Mouse (Mus musculus): Measurements from ENCODE around the gene Anks4b. TPM values are rescaled to one million over a fixed set of nuclear protein-coding genes. Genes with fewer than 3 reads are reported as not detected.
A peak's percentile ranks its signal among the peaks of the same experiment; 100 is the strongest.

The Anks4b gene
- polyA plus RNA-seq, 1 experiment from 2014 or later = 0.05 TPM

GRCm38 (mm10) chr7:120192816-120193215, 19.2 kb downstream of the Anks4b start:
- WGBS = 90% methylated on average over 6 of the region's 6 CpGs
- H3K27ac ChIP-seq = no peak overlapping the region
- DNase-seq (ENCODE audit: extremely low spot score, low spot score) = no peak

DNA sequence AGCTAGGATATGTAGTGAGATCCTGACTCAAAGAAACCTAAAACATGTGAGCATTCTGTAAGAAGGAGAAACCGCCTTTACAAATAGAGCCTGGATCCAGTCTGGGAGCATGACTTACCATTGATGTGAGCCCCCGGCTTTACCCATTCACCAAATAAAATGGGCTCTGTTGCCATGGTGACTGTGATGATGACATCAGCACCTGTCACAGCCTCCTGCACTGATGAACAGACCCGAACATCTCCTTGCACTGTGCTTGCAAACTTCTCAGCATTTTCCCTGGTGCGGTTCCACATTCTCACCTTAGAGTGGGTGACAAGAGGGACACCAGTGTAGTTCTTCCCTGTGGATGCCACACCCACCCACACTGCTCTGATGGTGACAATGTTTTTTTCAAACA, 21.5 kb downstream of the Anks4b start:
- peaks cover 12% of the 10 kb centered on the region for H3K27me3 ChIP-seq (ENCODE audit: poor library complexity, severe bottlenecking)
- no peak overlapping the region for H3K27ac ChIP-seq
- WGBS = 84% methylated on average over 4 of the region's 4 CpGs
- no peaks in the 10 kb centered on the region for H3K9me3 ChIP-seq
- H3K4me1 ChIP-seq = no peaks in the 10 kb centered on the region
- DNase-seq (ENCODE audit: extremely low spot score, low spot score) = no peak
- H3K4me3 ChIP-seq = no peak overlapping the region
- H3K36me3 ChIP-seq (replicated peaks) = no peaks in the 10 kb centered on the region; the same call in 1 of the 2 replicates

More at GRCm38 (mm10) chr7:120192816-120193215, 19.2 kb downstream of the Anks4b start:
- Histone ChIP-seq H3K36me3 (replicated peaks) (no peaks in the 10 kb centered on the region; the same call in 1 of the 2 replicates), H3K9me3 (no peaks in the 10 kb centered on the region), H3K4me1 (no peaks in the 10 kb centered on the region), H3K4me3 (no peak overlapping the region), H3K27me3 (ENCODE audit: poor library complexity, severe bottlenecking) (no peaks in the 10 kb centered on the region)

DNA sequence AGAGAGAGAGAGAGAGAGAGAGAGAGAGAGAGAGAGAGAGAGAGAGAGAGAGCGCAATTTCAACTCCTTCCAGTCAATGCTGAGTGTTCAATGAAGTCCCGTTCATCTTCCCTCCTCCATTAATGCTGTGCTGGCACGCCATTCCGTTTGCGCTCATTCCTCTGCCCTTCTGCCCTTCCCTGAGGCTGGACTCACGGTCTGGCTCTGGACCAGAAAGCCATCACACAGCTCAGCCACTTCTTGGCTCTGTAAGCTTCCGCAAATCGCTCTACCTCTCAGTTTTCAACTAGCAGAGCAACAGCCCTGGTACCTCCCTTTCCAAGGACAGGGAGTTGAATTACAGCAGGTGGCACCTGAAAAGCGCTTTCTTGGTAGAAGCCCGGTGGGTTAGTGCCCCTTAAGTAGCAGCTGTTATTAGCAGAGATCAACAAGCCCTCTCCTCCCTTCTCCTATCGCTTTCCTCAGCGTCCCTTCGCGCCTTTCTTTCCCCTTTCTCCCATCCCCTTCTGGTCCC, 27.6 kb downstream of the Anks4b start:
- peaks cover 5% of the 10 kb centered on the region; the same call in 1 of the 2 replicates for H3K9me3 ChIP-seq
- H3K27me3 ChIP-seq (ENCODE audit: poor library complexity, severe bottlenecking) = peaks cover 56% of the 10 kb centered on the region
- peak; percentile 23 for DNase-seq (ENCODE audit: extremely low spot score, low spot score)
- peaks cover 20% of the 10 kb centered on the region for H3K4me1 ChIP-seq
- 2% methylated on average over 14 of the region's 14 CpGs for WGBS
- peak overlapping the region; percentile 50 for H3K4me3 ChIP-seq
- H3K36me3 ChIP-seq (replicated peaks) = no peaks in the 10 kb centered on the region; the same call in 1 of the 2 replicates
- H3K27ac ChIP-seq = peak overlapping the region; percentile 72

- WGBS = 2% methylated on average over 26 of the region's 26 CpGs
- peaks cover 20% of the 10 kb centered on the region for H3K4me1 ChIP-seq
- DNase-seq (ENCODE audit: extremely low spot score, low spot score) = no peak
- no peaks in the 10 kb centered on the region; the same call in 1 of the 2 replicates for H3K36me3 ChIP-seq (replicated peaks)
- peaks cover 5% of the 10 kb centered on the region; the same call in 1 of the 2 replicates for H3K9me3 ChIP-seq
- H3K4me3 ChIP-seq = peak within 1 kb of the TSS; percentile 50
- peak within 1 kb of the TSS; percentile 72 for H3K27ac ChIP-seq
- H3K27me3 ChIP-seq (ENCODE audit: poor library complexity, severe bottlenecking) = peaks cover 56% of the 10 kb centered on the region
Observed at GRCm38 (mm10) chr7:120201771-120202170, 28.1 kb downstream of the Anks4b start, which contains the start of gene Crym. Gene Crym, minus strand, starts transcription at chr7:120202111.

- peak; percentile 82 for DNase-seq (ENCODE audit: extremely low spot score, low spot score)
- Histone ChIP-seq H3K36me3 (replicated peaks) (no peaks in the 10 kb centered on the region; the same call in 1 of the 2 replicates), H3K27me3 (ENCODE audit: poor library complexity, severe bottlenecking) (peaks cover 56% of the 10 kb centered on the region), H3K9me3 (peaks cover 5% of the 10 kb centered on the region; the same call in 1 of the 2 replicates), H3K27ac (no peak within 1 kb of the TSS), H3K4me1 (peaks cover 20% of the 10 kb centered on the region), H3K4me3 (no peak within 1 kb of the TSS)
- WGBS = 5% methylated on average over 26 of the region's 26 CpGs
Observed at GRCm38 (mm10) chr7:120203789-120204188, 30.1 kb downstream of the Anks4b start, which contains the start of gene Abca14. Gene Abca14, plus strand, starts transcription at chr7:120203961.

- DNase-seq (ENCODE audit: extremely low spot score, low spot score) = no peak
- Histone ChIP-seq H3K27ac (no peak overlapping the region), H3K36me3 (replicated peaks) (no peaks in the 10 kb centered on the region), H3K4me3 (no peak overlapping the region), H3K9me3 (peaks cover 5% of the 10 kb centered on the region; the same call in 1 of the 2 replicates), H3K27me3 (ENCODE audit: poor library complexity, severe bottlenecking) (peaks cover 36% of the 10 kb centered on the region), H3K4me1 (peaks cover 14% of the 10 kb centered on the region)
- 76% methylated on average over 9 of the region's 9 CpGs for WGBS
Observed at GRCm38 (mm10) chr7:120205989-120206388, 32.3 kb downstream of the Anks4b start.

DNA sequence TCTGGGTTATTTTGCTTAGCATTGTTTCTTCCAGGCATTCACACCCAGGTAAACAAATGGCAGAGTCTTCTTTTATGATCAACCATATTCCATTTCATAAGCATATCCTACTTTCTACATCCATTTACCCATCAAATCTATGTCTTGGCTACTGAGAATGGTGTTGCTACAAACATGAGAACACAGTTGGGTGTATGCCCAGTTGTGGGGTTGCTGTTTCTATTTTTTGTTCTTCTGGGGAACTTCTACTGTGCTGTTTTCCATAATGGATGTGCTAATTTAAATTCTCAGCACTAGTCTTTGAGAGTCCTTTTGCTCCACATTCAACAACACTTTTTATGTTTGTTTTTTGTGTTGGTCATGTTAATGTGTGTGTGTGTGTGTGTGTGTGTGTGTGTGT, 54.9 kb downstream of the Anks4b start:
- Histone ChIP-seq H3K27me3 (ENCODE audit: poor library complexity, severe bottlenecking) (no peaks in the 10 kb centered on the region), H3K4me3 (no peak overlapping the region)
- DNase-seq (ENCODE audit: extremely low spot score, low spot score) = no peak

More for the DNA sequence above, 54.9 kb downstream of the Anks4b start:
- H3K27ac ChIP-seq = no peak overlapping the region
- H3K4me1 ChIP-seq = no peaks in the 10 kb centered on the region
- no peaks in the 10 kb centered on the region for H3K36me3 ChIP-seq (replicated peaks)
- no peaks in the 10 kb centered on the region for H3K9me3 ChIP-seq

Other genes starting within 250 kb of the Anks4b start
- gene Dnah3, start 78.6 kb upstream of the Anks4b start, polyA plus RNA-seq (2016; fragmentation: Nextera tagmentation; extraction: Ambion mirVana) = 0.05 TPM in 1 of 2 replicates, not detected in the other
- gene Tmem159, start 71.5 kb upstream of the Anks4b start, polyA plus RNA-seq (2016; fragmentation: Nextera tagmentation; extraction: Ambion mirVana) = 16.2 and 18.4 TPM in 2 replicates
- gene Zp2, start 28.6 kb upstream of the Anks4b start, polyA plus RNA-seq (2016; fragmentation: Nextera tagmentation; extraction: Ambion mirVana) = not detected in 2 replicates
- gene Crym, start 28.3 kb downstream of the Anks4b start, polyA plus RNA-seq (2016; fragmentation: Nextera tagmentation; extraction: Ambion mirVana) = 125 and 144 TPM in 2 replicates
- gene Abca14, start 30.1 kb downstream of the Anks4b start, polyA plus RNA-seq (2016; fragmentation: Nextera tagmentation; extraction: Ambion mirVana) = not detected in 2 replicates
- gene Abca15, start 154.8 kb downstream of the Anks4b start, polyA plus RNA-seq (2016; fragmentation: Nextera tagmentation; extraction: Ambion mirVana) = not detected in 2 replicates
- gene Abca16, start 235.8 kb downstream of the Anks4b start, polyA plus RNA-seq (2016; fragmentation: Nextera tagmentation; extraction: Ambion mirVana) = not detected in 2 replicates